ENCODE assay signal across 8 mouse cellular contexts in genomic region chr11:84724080-84724479, GRCm38 (mm10).
DNase-seq lines count a peak whose midpoint lies in the region; ATAC-seq and TF ChIP-seq lines count a peak whose summit lies in the region.

No protein-coding gene starts in this region.

- H3K27me3 ChIP-seq in intestine, postnatal 0 days (replicated peaks; ENCODE audit: control insufficient read depth, insufficient read depth, low read length) = no peaks in the 10 kb centered on the region
- 0 out of 2 replicates have a peak, but pooled peaks cover 4% of the 10 kb centered on the region for H3K27me3 ChIP-seq in intestine, embryonic 15.5 days (replicated peaks)
- peaks cover 32% of the 10 kb centered on the region for H3K27me3 ChIP-seq in embryonic facial prominence, embryonic 10.5 days (replicated peaks; ENCODE audit: low read depth, poor library complexity, severe bottlenecking)
- H3K27me3 ChIP-seq in midbrain, embryonic 13.5 days = peaks cover 21% of the 10 kb centered on the region

- H3K9me3 ChIP-seq in intestine, postnatal 0 days (ENCODE audit: control insufficient read depth) = no peaks in the 10 kb centered on the region
- no peaks in the 10 kb centered on the region for H3K9me3 ChIP-seq in intestine, embryonic 15.5 days
- no peaks in the 10 kb centered on the region for H3K9me3 ChIP-seq in embryonic facial prominence, embryonic 10.5 days
- no peaks in the 10 kb centered on the region; the same call in 1 of the 2 replicates for H3K9me3 ChIP-seq in midbrain, embryonic 13.5 days

- no peak overlapping the region for H3K9ac ChIP-seq in intestine, postnatal 0 days (ENCODE audit: low read depth, low read length)
- no peak overlapping the region for H3K9ac ChIP-seq in intestine, embryonic 15.5 days
- no peak overlapping the region for H3K9ac ChIP-seq in midbrain, embryonic 13.5 days (replicated peaks)

- 5% methylated on average over 18 of the region's 18 CpGs for WGBS in intestine, postnatal 0 days
- 3% methylated on average over 18 of the region's 18 CpGs for WGBS in intestine, embryonic 15.5 days
- 3% methylated on average over 18 of the region's 18 CpGs for WGBS in embryonic facial prominence, embryonic 10.5 days
- 3% methylated on average over 18 of the region's 18 CpGs for WGBS in midbrain, embryonic 13.5 days

- peak; percentile 65 for DNase-seq in adrenal gland, postnatal 10 days
- DNase-seq in embryonic facial prominence, embryonic 10.5 days (ENCODE audit: low spot score) = peak; percentile 70
- peak; percentile 70 for DNase-seq in kidney, postnatal 10 days
- peak; percentile 63 for DNase-seq in testis, postnatal 10 days (ENCODE audit: low spot score)
- DNase-seq in urinary bladder, postnatal 14 days (ENCODE audit: low spot score) = no peak

- TF ChIP-seq CTCF in intestine, postnatal 0 days (IDR thresholded peaks at IDR 0.05; ENCODE audit: low read depth) = peak; percentile 47

- H3K36me3 ChIP-seq in intestine, postnatal 0 days (ENCODE audit: control insufficient read depth, insufficient read depth) = no peaks in the 10 kb centered on the region
- no peaks in the 10 kb centered on the region for H3K36me3 ChIP-seq in intestine, embryonic 15.5 days
- H3K36me3 ChIP-seq in embryonic facial prominence, embryonic 10.5 days (replicated peaks) = no peaks in the 10 kb centered on the region
- H3K36me3 ChIP-seq in midbrain, embryonic 13.5 days = no peaks in the 10 kb centered on the region

- ATAC-seq in intestine, postnatal 0 days = no peak
- ATAC-seq in intestine, embryonic 15.5 days = no peak; the same call in 1 of the 2 replicates
- peak; percentile 59; the same call in 1 of the 2 replicates for ATAC-seq in midbrain, embryonic 13.5 days

- no peak overlapping the region for H3K4me2 ChIP-seq in intestine, postnatal 0 days (replicated peaks; ENCODE audit: low read depth)
- no peak overlapping the region for H3K4me2 ChIP-seq in intestine, embryonic 15.5 days (replicated peaks)
- H3K4me2 ChIP-seq in midbrain, embryonic 13.5 days (replicated peaks) = peak overlapping the region; percentile 32

- H3K4me1 ChIP-seq in intestine, postnatal 0 days (replicated peaks; ENCODE audit: control insufficient read depth, insufficient read depth, low read length) = no peaks in the 10 kb centered on the region
- H3K4me1 ChIP-seq in intestine, embryonic 15.5 days (replicated peaks) = no peaks in the 10 kb centered on the region
- peaks cover 8% of the 10 kb centered on the region; the same call in 1 of the 2 replicates for H3K4me1 ChIP-seq in embryonic facial prominence, embryonic 10.5 days
- H3K4me1 ChIP-seq in midbrain, embryonic 13.5 days (replicated peaks) = peaks cover 52% of the 10 kb centered on the region

- no peak overlapping the region for H3K4me3 ChIP-seq in intestine, postnatal 0 days (ENCODE audit: low read depth, low read length)
- no peak overlapping the region for H3K4me3 ChIP-seq in intestine, embryonic 15.5 days (replicated peaks)
- H3K4me3 ChIP-seq in embryonic facial prominence, embryonic 10.5 days = no peak overlapping the region
- H3K4me3 ChIP-seq in midbrain, embryonic 13.5 days (replicated peaks) = no peak overlapping the region

- no peak overlapping the region for H3K27ac ChIP-seq in intestine, postnatal 0 days (ENCODE audit: low read depth, low read length)
- H3K27ac ChIP-seq in intestine, embryonic 15.5 days = no peak overlapping the region
- no peak overlapping the region for H3K27ac ChIP-seq in embryonic facial prominence, embryonic 10.5 days (replicated peaks)
- H3K27ac ChIP-seq in midbrain, embryonic 13.5 days = peak overlapping the region; percentile 69
